Mouse (Mus musculus): ENCODE results near the gene Foxf1. TPM values are rescaled to one million over a fixed set of nuclear protein-coding genes. Genes with fewer than 3 reads are reported as not detected.

The Foxf1 gene
- total RNA-seq, 2 experiments from 2014 or later, result 1.7 TPM

GRCm38 (mm10) chr8:121081398-121081797 is 2.8 kb upstream of the Foxf1 start:
- intact Hi-C loops (cut with DNase I), result loop anchor here (5.0 kb wide), 1 partner anchor 189 kb away; no protein-coding TSS in a partner anchor

GRCm38 (mm10) chr8:121082218-121083092 is 1.7 kb upstream of the Foxf1 start:
- no peak for DNase-seq
- intact Hi-C loops (cut with DNase I), result loop anchor here (5.0 kb wide), 1 partner anchor 190 kb away; no protein-coding TSS in a partner anchor

More at GRCm38 (mm10) chr8:121081398-121081797, 2.8 kb upstream of the Foxf1 start:
- no peak for DNase-seq

- no peak for DNase-seq
These were observed 872 bp upstream of the Foxf1 start for GRCm38 (mm10) chr8:121083093-121083935.

GRCm38 (mm10) chr8:121083936-121084209 is 313 bp upstream of the Foxf1 start:
- intact Hi-C loops (cut with DNase I), result loop anchor here (5.0 kb wide), 1 partner anchor 192 kb away; no protein-coding TSS in a partner anchor
- no peak for DNase-seq

More at GRCm38 (mm10) chr8:121083093-121083935, 872 bp upstream of the Foxf1 start:
- intact Hi-C loops (cut with DNase I), result loop anchor here (5.0 kb wide), 1 partner anchor 191 kb away; no protein-coding TSS in a partner anchor

GRCm38 (mm10) chr8:121085011-121085410 is 825 bp downstream of the Foxf1 start:
- intact Hi-C loops (cut with DNase I), result no loop called here
- DNase-seq, result no peak

- intact Hi-C loops (cut with DNase I), result no loop called here
- DNase-seq, result no peak
These were observed 1.4 kb downstream of the Foxf1 start for GRCm38 (mm10) chr8:121085561-121085960.

GRCm38 (mm10) chr8:121086004-121086900 is 2.1 kb downstream of the Foxf1 start:
- DNase-seq, result no peak
- intact Hi-C loops (cut with DNase I), result no loop called here

GRCm38 (mm10) chr8:121088281-121088680 is 4.1 kb downstream of the Foxf1 start:
- intact Hi-C loops (cut with DNase I), result no loop called here
- no peak for DNase-seq

GRCm38 (mm10) chr8:121088871-121089630 is 4.9 kb downstream of the Foxf1 start:
- intact Hi-C loops (cut with DNase I), result no loop called here
- DNase-seq, result no peak

- no peak for DNase-seq
- intact Hi-C loops (cut with DNase I), result loop anchor here (5.0 kb wide), 1 partner anchor 408 kb away; no protein-coding TSS in a partner anchor
These were observed 5.6 kb downstream of the Foxf1 start for GRCm38 (mm10) chr8:121089631-121090380.

GRCm38 (mm10) chr8:121090716-121091115 is 6.5 kb downstream of the Foxf1 start:
- intact Hi-C loops (cut with DNase I), result loop anchor here (5.0 kb wide), 1 partner anchor 408 kb away; no protein-coding TSS in a partner anchor
- no peak for DNase-seq

GRCm38 (mm10) chr8:121092141-121092540 is 8.0 kb downstream of the Foxf1 start:
- intact Hi-C loops (cut with DNase I), result loop anchor here (2.0 to 5.0 kb wide), 2 partner anchors 271 to 410 kb away; no protein-coding TSS in a partner anchor
- no peak for DNase-seq

- intact Hi-C loops (cut with DNase I), result loop anchor here (2.0 to 5.0 kb wide), 2 partner anchors 272 to 410 kb away; no protein-coding TSS in a partner anchor
- DNase-seq, result peak; percentile 89
These were observed 8.4 kb downstream of the Foxf1 start for GRCm38 (mm10) chr8:121092627-121093026.

GRCm38 (mm10) chr8:121093496-121093895 is 9.3 kb downstream of the Foxf1 start:
- intact Hi-C loops (cut with DNase I), result loop anchor here (2.0 to 5.0 kb wide), 2 partner anchors 273 to 411 kb away; no protein-coding TSS in a partner anchor

GRCm38 (mm10) chr8:121104049-121104818 is 20.0 kb downstream of the Foxf1 start:
- DNase-seq, result peak; percentile 85
- intact Hi-C loops (cut with DNase I), result no loop called here

More at GRCm38 (mm10) chr8:121093496-121093895, 9.3 kb downstream of the Foxf1 start:
- DNase-seq, result no peak

GRCm38 (mm10) chr8:121107668-121108656 is 23.8 kb downstream of the Foxf1 start, which contains the start of gene Mthfsd:
Gene Mthfsd (minus strand): TSS chr8:121108392.
- intact Hi-C loops (cut with DNase I), result no loop called here
- peak; percentile 99 for DNase-seq
